ENCODE assay signal across 13 mouse cellular contexts in genomic region chr17:79442507-79443115, GRCm38 (mm10).
DNase-seq lines count a peak whose midpoint lies in the region; ATAC-seq and TF ChIP-seq lines count a peak whose summit lies in the region.
"Had no signal": no experiment of that assay in that cellular context is flagged by ENCODE, and none has a peak within 500 bp of the region (broad histone marks: within the 10 kb centered on the region; RNA-seq: fewer than 3 reads in every experiment).

No protein-coding gene starts in this region.

- peak; percentile 34 for DNase-seq in kidney, postnatal 0 days (ENCODE audit: low spot score)
- no peak for DNase-seq in kidney, adult 8-10 months
- peak; percentile 96 for DNase-seq in NIH3T3 (ENCODE audit: low read depth)
- DNase-seq in monocyte, adult 2 months (ENCODE audit: low read depth in 1 of 2, low spot score in 2 of 2): peak; percentile 29 to 31
- DNase-seq in hindbrain, embryonic 14.5 days (ENCODE audit: low spot score): no peak
- no peak for DNase-seq in right cerebral cortex, adult 18-20 months
- DNase-seq: gastrocnemius, postnatal 10 days had no signal

- H3K4me1 ChIP-seq in kidney, postnatal 0 days (replicated peaks; ENCODE audit: insufficient read depth, low read length): no peaks in the 10 kb centered on the region
- no peaks in the 10 kb centered on the region for H3K4me1 ChIP-seq in hindbrain, embryonic 14.5 days (replicated peaks; ENCODE audit: control insufficient read depth, insufficient read depth, low read length)
- no peaks in the 10 kb centered on the region for H3K4me1 ChIP-seq in forebrain, embryonic 13.5 days
- H3K4me1 ChIP-seq: embryonic facial prominence, embryonic 10.5 days; kidney, embryonic 15.5 days; limb, embryonic 13.5 days had no signal

- no peaks in the 10 kb centered on the region for H3K27me3 ChIP-seq in kidney, postnatal 0 days (ENCODE audit: insufficient read depth, low read length)
- H3K27me3 ChIP-seq in hindbrain, embryonic 14.5 days (ENCODE audit: control insufficient read depth, insufficient read depth, low read length): no peaks in the 10 kb centered on the region
- no peaks in the 10 kb centered on the region for H3K27me3 ChIP-seq in forebrain, embryonic 13.5 days
- H3K27me3 ChIP-seq: kidney, embryonic 15.5 days; limb, embryonic 13.5 days had no signal

- no peaks in the 10 kb centered on the region for H3K9me3 ChIP-seq in kidney, postnatal 0 days (replicated peaks; ENCODE audit: low read length)
- H3K9me3 ChIP-seq in hindbrain, embryonic 14.5 days (ENCODE audit: control insufficient read depth, low read length): no peaks in the 10 kb centered on the region
- H3K9me3 ChIP-seq in forebrain, embryonic 13.5 days (replicated peaks): no peaks in the 10 kb centered on the region
- H3K9me3 ChIP-seq: embryonic facial prominence, embryonic 10.5 days; limb, embryonic 13.5 days had no signal

- H3K27ac ChIP-seq in kidney, postnatal 0 days: no peak overlapping the region
- H3K27ac ChIP-seq in hindbrain, embryonic 14.5 days: no peak overlapping the region
- no peak overlapping the region for H3K27ac ChIP-seq in forebrain, embryonic 13.5 days
- H3K27ac ChIP-seq: embryonic facial prominence, embryonic 10.5 days; kidney, embryonic 15.5 days; limb, embryonic 13.5 days had no signal

- H3K4me2 ChIP-seq in kidney, postnatal 0 days (ENCODE audit: low read length): no peak overlapping the region
- no peak overlapping the region for H3K4me2 ChIP-seq in hindbrain, embryonic 14.5 days (replicated peaks)
- no peak overlapping the region for H3K4me2 ChIP-seq in forebrain, embryonic 13.5 days
- H3K4me2 ChIP-seq: kidney, embryonic 15.5 days; limb, embryonic 13.5 days had no signal

- no peak for TF ChIP-seq CTCF in kidney, postnatal 0 days (IDR thresholded peaks at IDR 0.05; ENCODE audit: low read depth)

- ATAC-seq in kidney, postnatal 0 days (replicated peaks; ENCODE audit: low FRiP score, low read depth): no peak
- ATAC-seq in granulocyte monocyte progenitor cell, adult 5-6 weeks (replicated peaks; ENCODE audit: poor library complexity, severe bottlenecking): peak; percentile 90
- no peak for ATAC-seq in hindbrain, embryonic 14.5 days (ENCODE audit: low FRiP score)
- ATAC-seq in forebrain, embryonic 13.5 days: no peak
- ATAC-seq: hindbrain, embryonic 16.5 days had no signal

- H3K36me3 ChIP-seq in kidney, postnatal 0 days (ENCODE audit: insufficient read depth, low read length): no peaks in the 10 kb centered on the region
- H3K36me3 ChIP-seq in hindbrain, embryonic 14.5 days (replicated peaks; ENCODE audit: control insufficient read depth, insufficient read depth): no peaks in the 10 kb centered on the region
- H3K36me3 ChIP-seq in forebrain, embryonic 13.5 days (ENCODE audit: poor library complexity, severe bottlenecking): no peaks in the 10 kb centered on the region
- H3K36me3 ChIP-seq: embryonic facial prominence, embryonic 10.5 days; kidney, embryonic 15.5 days; limb, embryonic 13.5 days had no signal

- no peak overlapping the region for H3K4me3 ChIP-seq in kidney, postnatal 0 days (replicated peaks; ENCODE audit: low read depth, low read length)
- H3K4me3 ChIP-seq in hindbrain, embryonic 14.5 days (replicated peaks; ENCODE audit: low read length): no peak overlapping the region
- H3K4me3 ChIP-seq in forebrain, embryonic 13.5 days: no peak overlapping the region
- H3K4me3 ChIP-seq: embryonic facial prominence, embryonic 10.5 days; kidney, embryonic 15.5 days; limb, embryonic 13.5 days had no signal

- H3K9ac ChIP-seq in kidney, postnatal 0 days (ENCODE audit: low read depth, low read length): no peak overlapping the region
- no peak overlapping the region for H3K9ac ChIP-seq in hindbrain, embryonic 14.5 days
- H3K9ac ChIP-seq in forebrain, embryonic 13.5 days: no peak overlapping the region
- H3K9ac ChIP-seq: kidney, embryonic 15.5 days; limb, embryonic 13.5 days had no signal

- WGBS in kidney, postnatal 0 days: 45% methylated on average over 3 of the region's 3 CpGs
- WGBS in hindbrain, embryonic 14.5 days: 90% methylated on average over 3 of the region's 3 CpGs
- WGBS in forebrain, embryonic 13.5 days: 90% methylated on average over 3 of the region's 3 CpGs

Comparison
In these comparisons a context has a peak if more than half of its experiments do, and no peak if none do; other contexts are left out.
1. DNase-seq: peak in kidney, postnatal 0 days (single experiment), NIH3T3 (single experiment) and monocyte, adult 2 months (2 of 2); none in kidney, adult 8-10 months (0 of 2), hindbrain, embryonic 14.5 days (single experiment) and right cerebral cortex, adult 18-20 months (single experiment).